Mouse (Mus musculus) heart, embryonic 10.5 days (tissue): ENCODE measurements around the gene Prss33. TPM values are rescaled to one million over a fixed set of nuclear protein-coding genes. Genes with fewer than 3 reads are reported as not detected.

Experiments used
- DNase-seq: peaks from one replicate; pipeline ENCODE4 v3.0.0-alpha.2; 2017; ENCODE audit warnings: low spot score
- H3K27ac ChIP-seq: fragments of 300-500 bp; sonication (generic); 2 replicates; pipeline ENCODE4 v1.5.1; 2016; ENCODE audit warnings: mild to moderate bottlenecking
- H3K27me3 ChIP-seq: fragments of 300-500 bp; sonication (generic); 2 replicates; pipeline ENCODE4 v1.6.1; 2016; ENCODE audit warnings: mild to moderate bottlenecking; ENCODE audit not compliant: poor library complexity, insufficient read depth, severe bottlenecking
- H3K36me3 ChIP-seq: fragments of 300-500 bp; sonication (generic); 2 replicates; pipeline ENCODE4 v1.6.1; 2016; ENCODE audit warnings: mild to moderate bottlenecking, moderate library complexity
- H3K4me1 ChIP-seq: fragments of 300-500 bp; sonication (generic); 2 replicates; pipeline ENCODE4 v1.6.1; 2016; ENCODE audit warnings: mild to moderate bottlenecking
- H3K4me3 ChIP-seq: fragments of 300-500 bp; sonication (generic); 2 replicates; pipeline ENCODE4 v1.5.1; 2016; ENCODE audit warnings: mild to moderate bottlenecking, moderate library complexity
- H3K9me3 ChIP-seq: fragments of 300-500 bp; sonication (generic); 2 replicates; pipeline ENCODE4 v1.6.1; 2016; ENCODE audit warnings: mild to moderate bottlenecking, moderate library complexity
- WGBS: fragments of 180-500 bp; shearing (Covaris S2); methylation state at CpG from one replicate; pipeline ENCODE4 v1.1.7; 2016; 5-methylcytosine and 5-hydroxymethylcytosine counted together
- microRNA-seq: library from miRNA; unstranded; fragments of <30 nt; microRNA quantifications from one replicate; pipeline ENCODE4, GENCODE M21; 2017
- polyA plus RNA-seq: library from polyadenylated mRNA; unstranded; fragments of >200 nt; fragmentation: Nextera tagmentation; extraction: Ambion mirVana; gene quantifications from 2 replicates; pipeline ENCODE4 v1.2.1, GENCODE M21; 2016

The Prss33 gene
- polyA plus RNA-seq, 1 experiment from 2014 or later = not detected

DNA sequence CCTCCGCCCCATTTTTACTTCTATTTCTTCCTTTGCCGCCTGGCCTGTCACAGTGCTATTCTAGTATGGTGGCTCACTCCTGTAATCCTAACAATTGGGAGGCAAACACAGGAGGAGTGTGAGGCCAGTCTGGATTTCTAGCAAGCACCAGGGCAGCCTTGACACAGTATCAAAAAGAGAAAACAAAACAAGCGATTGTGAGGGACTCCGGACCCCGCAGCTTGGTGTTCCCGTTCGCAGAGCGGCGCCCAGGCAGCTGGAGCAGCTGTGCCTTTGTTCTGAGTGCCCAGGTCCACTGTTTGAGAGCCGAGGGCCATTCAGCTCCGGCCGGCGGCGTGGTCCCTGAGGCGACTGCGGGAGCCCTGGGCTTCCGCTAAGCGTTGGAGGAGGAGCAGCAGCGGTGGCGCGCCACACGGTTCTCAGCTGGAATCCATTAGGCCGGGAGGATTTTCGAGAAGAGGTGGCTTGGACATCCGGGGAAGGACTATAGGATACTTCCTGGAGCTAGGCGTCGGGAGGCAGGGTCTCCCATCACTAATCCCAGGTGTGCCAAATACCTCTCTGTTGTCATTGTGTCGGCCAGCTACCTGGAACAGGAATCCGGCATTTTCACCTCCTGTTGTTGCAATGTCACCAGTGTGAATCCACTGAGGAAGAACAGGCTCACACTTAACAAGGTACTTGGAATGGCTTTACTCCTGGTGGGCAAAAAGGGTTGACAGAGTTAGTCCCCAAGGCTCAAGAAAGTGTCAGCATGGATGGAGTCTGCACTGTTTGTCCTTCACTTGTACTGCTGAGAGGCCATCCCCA lies 45.4 kb downstream of the Prss33 start, which contains the start of gene Srrm2:
Srrm2 (plus strand) TSS at position 264 of the 810 bp plus-strand sequence.
- no peak for DNase-seq
- Histone ChIP-seq H3K4me1 (peaks cover 27% of the 10 kb centered on the region), H3K27ac (peak within 1 kb of the TSS; percentile 95), H3K27me3 (no peaks in the 10 kb centered on the region), H3K9me3 (no peaks in the 10 kb centered on the region), H3K36me3 (no peaks in the 10 kb centered on the region), H3K4me3 (peak within 1 kb of the TSS; percentile 64)
- WGBS = 2% methylated on average over 29 of the region's 29 CpGs

- no peak for DNase-seq
- 12% methylated on average over 8 of the region's 8 CpGs for WGBS
- H3K27me3 ChIP-seq = no peaks in the 10 kb centered on the region
These were observed 46.0 kb downstream of the Prss33 start for GRCm38 (mm10) chr17:23789749-23790268.

GRCm38 (mm10) chr17:23788973-23789372 lies 46.9 kb downstream of the Prss33 start:
- WGBS = 83% methylated on average over 4 of the region's 4 CpGs
- H3K4me1 ChIP-seq = peaks cover 30% of the 10 kb centered on the region
- DNase-seq = no peak
- H3K9me3 ChIP-seq = no peaks in the 10 kb centered on the region
- no peak overlapping the region for H3K27ac ChIP-seq
- no peak overlapping the region for H3K4me3 ChIP-seq
- H3K36me3 ChIP-seq = no peaks in the 10 kb centered on the region
- H3K27me3 ChIP-seq = no peaks in the 10 kb centered on the region

More at GRCm38 (mm10) chr17:23789749-23790268, 46.0 kb downstream of the Prss33 start:
- Histone ChIP-seq H3K4me3 (peak overlapping the region; percentile 64), H3K27ac (peak overlapping the region; percentile 95), H3K4me1 (peaks cover 30% of the 10 kb centered on the region), H3K36me3 (no peaks in the 10 kb centered on the region), H3K9me3 (no peaks in the 10 kb centered on the region)

DNA sequence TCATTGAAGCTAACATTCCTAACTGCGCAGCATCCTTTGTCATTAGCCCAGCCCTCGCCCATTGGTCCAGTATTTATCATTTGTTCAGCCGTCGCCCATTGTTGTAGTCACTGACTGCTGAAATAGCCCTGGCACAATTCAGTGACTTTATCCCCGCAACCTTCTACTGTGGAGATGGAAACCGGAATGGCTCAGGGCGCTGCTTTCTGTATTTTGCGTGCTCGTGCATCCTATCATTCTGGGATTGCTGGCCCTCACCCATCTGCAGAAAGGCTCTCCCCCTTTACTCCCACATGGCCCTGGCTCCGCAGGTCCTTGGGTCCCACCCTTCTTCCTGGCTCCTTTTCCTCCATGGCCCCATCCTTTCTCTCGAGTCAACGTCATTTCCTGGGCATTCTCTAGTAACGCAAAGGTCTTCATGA lies 49.3 kb downstream of the Prss33 start:
- Histone ChIP-seq H3K4me1 (peaks cover 30% of the 10 kb centered on the region), H3K36me3 (no peaks in the 10 kb centered on the region), H3K27ac (no peak overlapping the region), H3K27me3 (no peaks in the 10 kb centered on the region), H3K4me3 (peak overlapping the region; percentile 77), H3K9me3 (no peaks in the 10 kb centered on the region)
- 19% methylated on average over 13 of the region's 13 CpGs for WGBS
- no peak for DNase-seq

GRCm38 (mm10) chr17:23785561-23786471 lies 50.0 kb downstream of the Prss33 start, which contains the start of gene Flywch2:
Gene Flywch2 (minus strand): TSS chr17:23786081.
- WGBS = 3% methylated on average over 43 of the region's 43 CpGs
- Histone ChIP-seq H3K27ac (peak within 1 kb of the TSS; percentile 86), H3K9me3 (no peaks in the 10 kb centered on the region), H3K4me1 (peaks cover 25% of the 10 kb centered on the region), H3K27me3 (no peaks in the 10 kb centered on the region), H3K4me3 (peak within 1 kb of the TSS; percentile 77), H3K36me3 (no peaks in the 10 kb centered on the region)
- DNase-seq = no peak

DNA sequence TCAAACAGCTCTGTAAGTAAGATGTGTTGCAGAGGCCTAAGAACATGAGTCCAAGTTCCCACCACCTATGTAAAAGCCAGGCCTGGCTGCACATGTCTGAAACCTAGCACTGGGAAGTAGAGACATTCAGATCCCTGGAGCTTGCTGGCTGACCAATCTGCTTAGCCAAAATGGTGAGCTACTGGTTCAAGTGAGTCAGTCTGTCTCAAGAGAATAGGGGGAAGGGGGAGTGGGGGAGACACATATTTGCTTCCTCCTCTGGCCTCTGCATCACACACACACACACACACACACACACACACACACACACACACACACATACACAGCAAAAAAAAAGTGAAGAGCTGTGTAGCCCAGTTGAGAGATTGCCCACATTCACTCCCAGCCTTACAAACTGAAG lies 52.5 kb downstream of the Prss33 start:
- H3K27me3 ChIP-seq = 0 out of 2 replicates have a peak, but pooled peaks cover 6% of the 10 kb centered on the region
- no peak for DNase-seq
- H3K36me3 ChIP-seq = no peaks in the 10 kb centered on the region

More for the DNA sequence above, 52.5 kb downstream of the Prss33 start:
- no peaks in the 10 kb centered on the region for H3K9me3 ChIP-seq
- peaks cover 12% of the 10 kb centered on the region for H3K4me1 ChIP-seq
- H3K27ac ChIP-seq = no peak overlapping the region
- no peak overlapping the region for H3K4me3 ChIP-seq

Small RNA genes lying within 50 kb of the gene (microRNA-seq; reads per million reads assigned to microRNA genes)
- 2.0 reads per million for gene Mir5125

Other genes with a start within 250 kb of the Prss33 start
- gene Zfp13, start 236.6 kb downstream of the Prss33 start, polyA plus RNA-seq = 12.0 and 15.4 TPM in 2 replicates
- gene Zscan10, start 235.2 kb downstream of the Prss33 start, polyA plus RNA-seq = 0.10 and 0.21 TPM in 2 replicates
- gene Mmp25, start 190.8 kb downstream of the Prss33 start, polyA plus RNA-seq = 0.39 and 0.43 TPM in 2 replicates
- gene Bicdl2, start 175.6 kb downstream of the Prss33 start, polyA plus RNA-seq = 0.28 and 0.40 TPM in 2 replicates
- 152 and 305 TPM in 2 replicates for gene Hcfc1r1, start 162.5 kb downstream of the Prss33 start, polyA plus RNA-seq
- gene Thoc6, start 162.2 kb downstream of the Prss33 start, polyA plus RNA-seq = 60.1 and 63.7 TPM in 2 replicates
- 35.4 and 72.4 TPM in 2 replicates for gene Tnfrsf12a, start 158.6 kb downstream of the Prss33 start, polyA plus RNA-seq
- 7.0 and 33.4 TPM in 2 replicates for gene Cldn6, start 156.8 kb downstream of the Prss33 start, polyA plus RNA-seq
- 0.76 and 2.4 TPM in 2 replicates for gene Cldn9, start 152.0 kb downstream of the Prss33 start, polyA plus RNA-seq
- not detected in 2 replicates for gene 1520401A03Rik, start 113.3 kb downstream of the Prss33 start, polyA plus RNA-seq
- 46.5 and 53.2 TPM in 2 replicates for gene Pkmyt1, start 109.7 kb downstream of the Prss33 start, polyA plus RNA-seq
- 8.7 and 9.3 TPM in 2 replicates for gene Paqr4, start 95.2 kb downstream of the Prss33 start, polyA plus RNA-seq
- gene Kremen2, start 90.2 kb downstream of the Prss33 start, polyA plus RNA-seq = 0.43 and 1.9 TPM in 2 replicates
- gene Flywch1, start 64.5 kb downstream of the Prss33 start, polyA plus RNA-seq = 97.9 and 117 TPM in 2 replicates
- gene Flywch2, start 50.0 kb downstream of the Prss33 start, polyA plus RNA-seq = 9.0 and 20.3 TPM in 2 replicates
- 342 and 505 TPM in 2 replicates for gene Srrm2, start 45.5 kb downstream of the Prss33 start, polyA plus RNA-seq
- gene Elob, start 6.9 kb downstream of the Prss33 start, polyA plus RNA-seq = 907 and 984 TPM in 2 replicates
- not detected in 2 replicates for gene Prss32, start 7.8 kb upstream of the Prss33 start, polyA plus RNA-seq
- gene Prss41, start 8.1 kb upstream of the Prss33 start, polyA plus RNA-seq = 0.41 and 1.5 TPM in 2 replicates
- gene Prss21, start 32.0 kb upstream of the Prss33 start, polyA plus RNA-seq = not detected in 2 replicates
- gene Dcpp1, start 44.8 kb upstream of the Prss33 start, polyA plus RNA-seq = not detected in 2 replicates
- gene Dcpp2, start 44.8 kb upstream of the Prss33 start, polyA plus RNA-seq = not detected in 2 replicates
- gene Dcpp3, start 81.4 kb upstream of the Prss33 start, polyA plus RNA-seq = not detected in 2 replicates
- 0.21 TPM in 1 of 2 replicates, not detected in the other for gene Sbp, start 105.6 kb upstream of the Prss33 start, polyA plus RNA-seq
- not detected in 2 replicates for gene Sbpl, start 119.2 kb upstream of the Prss33 start, polyA plus RNA-seq
- gene Prss30, start 144.5 kb upstream of the Prss33 start, polyA plus RNA-seq = 0.18 TPM in 1 of 2 replicates, not detected in the other
- 0.25 and 1.2 TPM in 2 replicates for gene Prss22, start 162.0 kb upstream of the Prss33 start, polyA plus RNA-seq
- 0.38 and 1.2 TPM in 2 replicates for gene Prss27, start 202.1 kb upstream of the Prss33 start, polyA plus RNA-seq
- gene Kctd5, start 237.4 kb upstream of the Prss33 start, polyA plus RNA-seq = 55.2 and 71.8 TPM in 2 replicates